Mouse (Mus musculus): ENCODE measurements around the gene Inpp5e. TPM values are rescaled to one million over a fixed set of nuclear protein-coding genes. Genes with fewer than 3 reads are reported as not detected.

Inpp5e gene
- polyA plus RNA-seq, 1 experiment from 2014 or later = 31.5 TPM

Other genes starting within 250 kb of the Inpp5e start
- 1.3 and 3.1 TPM in 2 replicates for gene Lhx3, start 200.9 kb downstream of the Inpp5e start, polyA plus RNA-seq (2016; fragmentation: Nextera tagmentation; extraction: Ambion mirVana)
- 17.9 and 19.5 TPM in 2 replicates for gene Qsox2, start 171.7 kb downstream of the Inpp5e start, polyA plus RNA-seq (2016; fragmentation: Nextera tagmentation; extraction: Ambion mirVana)
- 0.08 and 0.18 TPM in 2 replicates for gene Ccdc187, start 114.6 kb downstream of the Inpp5e start, polyA plus RNA-seq (2016; fragmentation: Nextera tagmentation; extraction: Ambion mirVana)
- gene Gpsm1, start 93.7 kb downstream of the Inpp5e start, polyA plus RNA-seq (2016; fragmentation: Nextera tagmentation; extraction: Ambion mirVana) = 82.6 and 91.1 TPM in 2 replicates
- gene Dnlz, start 57.1 kb downstream of the Inpp5e start, polyA plus RNA-seq (2016; fragmentation: Nextera tagmentation; extraction: Ambion mirVana) = 31.8 and 33.1 TPM in 2 replicates
- 0.87 and 0.97 TPM in 2 replicates for gene Card9, start 48.3 kb downstream of the Inpp5e start, polyA plus RNA-seq (2016; fragmentation: Nextera tagmentation; extraction: Ambion mirVana)
- gene Snapc4, start 28.6 kb downstream of the Inpp5e start, polyA plus RNA-seq (2016; fragmentation: Nextera tagmentation; extraction: Ambion mirVana) = 39.2 and 42.7 TPM in 2 replicates
- gene Entr1, start 19.9 kb downstream of the Inpp5e start, polyA plus RNA-seq (2016; fragmentation: Nextera tagmentation; extraction: Ambion mirVana) = 184 and 188 TPM in 2 replicates
- 108 and 112 TPM in 2 replicates for gene Pmpca, start 19.9 kb downstream of the Inpp5e start, polyA plus RNA-seq (2016; fragmentation: Nextera tagmentation; extraction: Ambion mirVana)
- 26.2 and 28.3 TPM in 2 replicates for gene Sec16a, start 36.0 kb upstream of the Inpp5e start, polyA plus RNA-seq (2016; fragmentation: Nextera tagmentation; extraction: Ambion mirVana)
- 16.4 and 20.3 TPM in 2 replicates for gene Notch1, start 107.5 kb upstream of the Inpp5e start, polyA plus RNA-seq (2016; fragmentation: Nextera tagmentation; extraction: Ambion mirVana)
- gene Egfl7, start 170.8 kb upstream of the Inpp5e start, polyA plus RNA-seq (2016; fragmentation: Nextera tagmentation; extraction: Ambion mirVana) = 97.3 and 101 TPM in 2 replicates
- not detected in 2 replicates for gene Gm20532, start 177.4 kb upstream of the Inpp5e start, polyA plus RNA-seq (2016; fragmentation: Nextera tagmentation; extraction: Ambion mirVana)
- gene Agpat2, start 195.2 kb upstream of the Inpp5e start, polyA plus RNA-seq (2016; fragmentation: Nextera tagmentation; extraction: Ambion mirVana) = 17.0 and 17.8 TPM in 2 replicates
- 66.0 and 75.2 TPM in 2 replicates for gene Fam69b, start 219.3 kb upstream of the Inpp5e start, polyA plus RNA-seq (2016; fragmentation: Nextera tagmentation; extraction: Ambion mirVana)